Mouse (Mus musculus) stomach, postnatal 0 days (tissue): ENCODE measurements around the gene Flcn.

Experiments
- CTCF ChIP-seq: IDR thresholded peaks from 2 replicates; pipeline ENCODE4 v1.5.1; 2016; ENCODE audit warnings: antibody characterized with exemption, low read depth, mild to moderate bottlenecking, moderate library complexity
- EP300 ChIP-seq: optimal IDR thresholded peaks from 2 replicates; pipeline ENCODE3; 2016; ENCODE audit warnings: antibody characterized with exemption

DNA sequence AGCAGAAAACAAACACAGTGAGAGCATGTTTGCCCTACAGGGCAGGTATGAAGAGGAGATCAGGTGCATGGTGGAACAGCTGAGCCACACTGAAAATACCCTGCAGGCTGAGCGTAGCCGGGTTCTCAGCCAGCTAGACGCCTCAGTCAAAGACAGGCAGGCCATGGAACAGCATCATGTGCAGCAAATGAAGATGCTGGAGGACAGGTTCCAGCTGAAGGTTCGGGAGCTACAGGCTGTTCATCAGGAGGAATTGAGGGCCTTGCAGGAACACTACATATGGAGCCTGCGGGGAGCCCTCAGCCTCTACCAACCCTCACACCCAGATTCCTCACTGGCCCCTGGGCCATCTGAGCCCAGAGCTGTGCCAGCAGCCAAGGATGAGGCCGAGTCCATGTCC lies 49.0 kb downstream of the Flcn start:
- TF ChIP-seq CTCF (no peak), EP300 (no peak)
